Mouse (Mus musculus) brain, embryonic 14.5 days (tissue): ENCODE measurements around the gene 1700001C19Rik.

Experiments
- CTCF ChIP-seq: fragments of 200-500 bp; IDR thresholded peaks from 2 replicates; pipeline ENCODE4 v1.5.1; 2012; ENCODE audit warnings: inconsistent platforms, mild to moderate bottlenecking, moderate library complexity, borderline replicate concordance; ENCODE audit not compliant: insufficient read depth, insufficient read length; ENCODE audit errors: extremely low read depth
- POLR2A ChIP-seq: fragments of 200-500 bp; IDR thresholded peaks from 2 replicates; pipeline ENCODE4 v1.6.1; 2012; ENCODE audit warnings: mild to moderate bottlenecking, inconsistent platforms, borderline replicate concordance; ENCODE audit not compliant: poor library complexity, insufficient read depth, insufficient read length, severe bottlenecking; ENCODE audit errors: extremely low read depth

DNA sequence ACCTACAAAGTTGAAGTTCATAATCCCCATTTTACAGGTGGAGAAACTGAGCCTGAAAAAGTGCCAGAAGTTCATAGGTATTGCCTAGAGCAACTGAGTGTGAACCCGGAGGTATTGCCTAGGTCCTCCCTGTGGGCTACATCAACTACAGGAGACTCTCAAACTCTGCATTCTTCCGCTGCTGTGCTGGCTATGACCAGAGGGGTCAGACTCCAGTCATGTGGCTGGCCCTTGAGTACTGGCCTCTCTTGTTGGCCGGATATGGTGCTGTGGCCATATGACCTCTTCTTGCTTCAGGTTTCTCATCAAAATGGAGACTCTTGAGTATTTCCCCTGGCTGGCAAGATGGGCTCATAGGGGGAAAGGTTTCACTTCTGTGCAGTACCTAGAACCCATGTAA lies 5.1 kb upstream of the 1700001C19Rik start:
- no peak for TF ChIP-seq POLR2A
- TF ChIP-seq CTCF = no peak
